Mouse (Mus musculus): ENCODE results near the gene Dkc1. TPM values are rescaled to one million over a fixed set of nuclear protein-coding genes. Genes with fewer than 3 reads are reported as not detected.

Dkc1 gene
- total RNA-seq (2014; rRNA removed) (22.4 and 24.0 TPM in 2 replicates), polyA plus RNA-seq (2012; rRNA removed) (6.2 and 9.4 TPM in 2 replicates)

DNA sequence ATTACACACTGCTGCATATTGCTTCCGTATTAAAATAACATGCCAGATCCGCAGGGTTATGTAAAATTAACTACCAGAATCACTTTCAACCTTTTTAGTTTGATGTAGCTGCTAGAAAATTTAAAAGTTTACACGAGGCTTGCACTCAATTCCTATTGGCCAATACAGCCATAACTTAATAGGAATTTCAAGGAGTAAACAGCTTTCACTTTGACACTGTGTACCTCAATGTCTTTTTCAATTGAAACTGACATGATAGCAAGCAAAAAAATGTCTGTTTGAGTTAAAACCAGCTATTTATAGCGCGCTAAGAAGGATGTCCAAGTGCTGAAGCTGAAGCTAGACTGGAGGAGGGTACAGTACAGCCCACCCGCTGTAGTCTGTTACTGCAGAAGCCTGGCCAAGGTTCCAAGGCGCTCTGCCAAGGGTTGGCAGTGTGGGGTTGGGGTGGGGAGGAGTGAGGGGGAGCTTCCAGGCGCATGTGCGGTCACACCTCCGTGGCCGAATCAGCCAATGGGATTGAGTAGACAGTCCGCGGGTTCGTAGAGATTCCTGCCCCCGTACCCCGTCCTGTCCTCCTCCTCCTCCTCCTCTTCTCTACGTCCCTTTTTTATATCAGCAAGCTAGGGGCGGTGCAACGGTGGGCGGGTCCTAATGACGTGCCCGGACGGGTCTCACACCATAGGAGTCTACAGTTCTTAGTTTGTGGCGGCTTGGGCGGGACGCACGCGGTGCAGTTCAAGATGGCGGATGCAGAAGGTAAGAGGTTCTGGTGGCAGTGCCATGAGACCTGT, at the start of gene Dkc1:
TSS of gene Dkc1 (plus strand) at position 486 of the 794 bp plus-strand sequence.
- TF ChIP-seq POLR2A (IDR thresholded peaks at IDR 0.05; ENCODE audit: extremely low read depth, insufficient read depth, low read length) (peak; percentile 30; the same call in 1 of the 2 replicates), CTCF (IDR thresholded peaks at IDR 0.05; ENCODE audit: low read depth, low read length) (no peak)
- peak; percentile 91 for DNase-seq (ENCODE audit: extremely low read depth, low read depth, low spot score)

DNA sequence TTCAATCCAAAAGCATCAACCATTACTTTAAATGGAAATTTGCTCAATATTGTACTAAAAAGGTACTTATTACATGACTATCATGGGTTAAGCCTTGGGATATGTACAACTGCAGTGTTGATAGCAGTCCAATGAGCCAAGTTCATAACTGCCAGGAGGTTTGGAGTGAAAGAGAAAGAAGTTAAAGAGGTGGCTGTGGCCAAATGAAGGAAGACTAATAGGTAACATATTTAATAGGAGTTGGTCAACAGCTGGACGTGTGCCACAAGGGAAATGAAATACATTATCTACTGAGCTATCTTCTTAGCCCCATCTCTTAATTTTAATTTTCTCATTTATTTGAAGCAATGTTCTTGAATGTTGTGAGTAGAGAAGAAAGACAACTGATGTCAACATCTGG, 49.7 kb upstream of the Dkc1 start:
- Histone ChIP-seq H3K4me1 (ENCODE audit: control insufficient read depth, insufficient read depth, low read length) (peaks cover 2% of the 10 kb centered on the region; the same call in 1 of the 2 replicates), H3K4me3 (ENCODE audit: insufficient read depth, low read depth, low read length) (no peak overlapping the region), H3K79me2 (ENCODE audit: control insufficient read depth, insufficient read depth, low read length) (no peaks in the 10 kb centered on the region), H3K27me3 (ENCODE audit: control insufficient read depth, insufficient read depth, low read length) (no peaks in the 10 kb centered on the region), H3K9ac (ENCODE audit: low read depth, low read length) (no peak overlapping the region), H3K36me3 (ENCODE audit: control insufficient read depth, insufficient read depth, low read length) (no peaks in the 10 kb centered on the region), H3K27ac (replicated peaks; ENCODE audit: insufficient read depth, low read depth, low read length) (no peak overlapping the region)
- DNase-seq (ENCODE audit: extremely low read depth, low read depth, low spot score) = peak; percentile 68
- 16% methylated on average over 1 of the region's 1 CpGs for WGBS
- TF ChIP-seq CTCF (IDR thresholded peaks at IDR 0.05; ENCODE audit: low read depth, low read length) = no peak
- no peak for TF ChIP-seq POLR2A (IDR thresholded peaks at IDR 0.05; ENCODE audit: extremely low read depth, insufficient read depth, low read length)

More for the DNA sequence above, at the start of gene Dkc1:
- H3K4me3 ChIP-seq (ENCODE audit: insufficient read depth, low read depth, low read length) = peak within 1 kb of the TSS; percentile 81
- 4% methylated on average over 29 of the region's 29 CpGs for WGBS
- no peaks in the 10 kb centered on the region; the same call in 1 of the 2 replicates for H3K4me1 ChIP-seq (ENCODE audit: control insufficient read depth, insufficient read depth, low read length)
- no peaks in the 10 kb centered on the region for H3K79me2 ChIP-seq (ENCODE audit: control insufficient read depth, insufficient read depth, low read length)
- H3K27ac ChIP-seq (replicated peaks; ENCODE audit: insufficient read depth, low read depth, low read length) = peak within 1 kb of the TSS; percentile 76
- H3K36me3 ChIP-seq (ENCODE audit: control insufficient read depth, insufficient read depth, low read length) = peaks cover 3% of the 10 kb centered on the region
- peak within 1 kb of the TSS; percentile 76 for H3K9ac ChIP-seq (ENCODE audit: low read depth, low read length)
- H3K27me3 ChIP-seq (ENCODE audit: control insufficient read depth, insufficient read depth, low read length) = no peaks in the 10 kb centered on the region

GRCm38 (mm10) chrX:75046921-75047635, 48.6 kb upstream of the Dkc1 start:
- 7% methylated on average over 3 of the region's 3 CpGs for WGBS
- H3K36me3 ChIP-seq (ENCODE audit: control insufficient read depth, insufficient read depth, low read length) = no peaks in the 10 kb centered on the region
- no peak overlapping the region for H3K27ac ChIP-seq (replicated peaks; ENCODE audit: insufficient read depth, low read depth, low read length)
- no peaks in the 10 kb centered on the region for H3K79me2 ChIP-seq (ENCODE audit: control insufficient read depth, insufficient read depth, low read length)
- DNase-seq (ENCODE audit: extremely low read depth, low read depth, low spot score) = peak; percentile 71
- no peak overlapping the region for H3K9ac ChIP-seq (ENCODE audit: low read depth, low read length)
- 0 out of 2 replicates have a peak overlapping the region, but pooled peaks have one; percentile 20 for H3K4me3 ChIP-seq (ENCODE audit: insufficient read depth, low read depth, low read length)
- peaks cover 2% of the 10 kb centered on the region; the same call in 1 of the 2 replicates for H3K4me1 ChIP-seq (ENCODE audit: control insufficient read depth, insufficient read depth, low read length)
- H3K27me3 ChIP-seq (ENCODE audit: control insufficient read depth, insufficient read depth, low read length) = no peaks in the 10 kb centered on the region
- no peak for TF ChIP-seq CTCF (IDR thresholded peaks at IDR 0.05; ENCODE audit: low read depth, low read length)
- TF ChIP-seq POLR2A (IDR thresholded peaks at IDR 0.05; ENCODE audit: extremely low read depth, insufficient read depth, low read length) = no peak

DNA sequence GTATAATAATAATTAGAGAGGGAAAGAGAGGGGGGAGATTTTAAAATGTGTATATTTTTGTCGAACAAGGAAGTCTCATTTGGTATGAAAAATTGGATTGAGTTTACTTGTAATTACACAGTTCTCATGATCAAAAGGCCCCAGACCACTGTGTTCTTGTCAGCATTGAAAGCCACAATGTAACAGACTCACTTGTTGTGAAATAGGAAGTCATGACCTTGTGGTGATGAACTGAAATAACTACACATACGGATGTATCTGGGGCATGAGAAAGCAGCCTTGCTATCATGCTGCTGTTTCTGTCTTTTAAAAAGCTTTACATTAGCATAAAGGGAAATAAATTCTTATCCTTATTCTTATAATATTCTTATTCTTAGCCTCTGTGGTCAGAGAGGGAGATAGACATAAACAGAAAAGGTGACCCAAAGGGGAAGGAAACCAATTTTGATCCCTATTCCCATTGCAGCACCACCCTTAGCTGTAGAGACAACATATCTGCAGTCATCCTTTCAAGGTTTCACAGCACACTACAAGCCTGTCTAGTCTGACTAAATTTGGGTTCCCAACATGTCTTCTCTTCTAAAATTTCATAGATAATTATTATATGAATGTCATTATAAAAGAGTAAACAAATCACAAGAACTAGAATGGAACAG, 39.4 kb upstream of the Dkc1 start:
- TF ChIP-seq POLR2A (IDR thresholded peaks at IDR 0.05; ENCODE audit: extremely low read depth, insufficient read depth, low read length) (no peak), CTCF (IDR thresholded peaks at IDR 0.05; ENCODE audit: low read depth, low read length) (no peak)
- H3K27me3 ChIP-seq (ENCODE audit: control insufficient read depth, insufficient read depth, low read length) = no peaks in the 10 kb centered on the region
- no peaks in the 10 kb centered on the region for H3K36me3 ChIP-seq (ENCODE audit: control insufficient read depth, insufficient read depth, low read length)
- no peak overlapping the region for H3K4me3 ChIP-seq (ENCODE audit: insufficient read depth, low read depth, low read length)
- DNase-seq (ENCODE audit: extremely low read depth, low read depth, low spot score) = peak; percentile 7
- H3K79me2 ChIP-seq (ENCODE audit: control insufficient read depth, insufficient read depth, low read length) = no peaks in the 10 kb centered on the region
- no peak overlapping the region for H3K9ac ChIP-seq (ENCODE audit: low read depth, low read length)
- 74% methylated on average over 2 of the region's 2 CpGs for WGBS
- no peaks in the 10 kb centered on the region for H3K4me1 ChIP-seq (ENCODE audit: control insufficient read depth, insufficient read depth, low read length)
- no peak overlapping the region for H3K27ac ChIP-seq (replicated peaks; ENCODE audit: insufficient read depth, low read depth, low read length)

- no peaks in the 10 kb centered on the region for H3K36me3 ChIP-seq (ENCODE audit: control insufficient read depth, insufficient read depth, low read length)
- TF ChIP-seq CTCF (IDR thresholded peaks at IDR 0.05; ENCODE audit: low read depth, low read length) (no peak; the same call in 1 of the 2 replicates), POLR2A (IDR thresholded peaks at IDR 0.05; ENCODE audit: extremely low read depth, insufficient read depth, low read length) (no peak)
- no peaks in the 10 kb centered on the region for H3K79me2 ChIP-seq (ENCODE audit: control insufficient read depth, insufficient read depth, low read length)
- H3K27ac ChIP-seq (replicated peaks; ENCODE audit: insufficient read depth, low read depth, low read length) = no peak overlapping the region
- DNase-seq (ENCODE audit: extremely low read depth, low read depth, low spot score) = no peak
- H3K27me3 ChIP-seq (ENCODE audit: control insufficient read depth, insufficient read depth, low read length) = no peaks in the 10 kb centered on the region
- WGBS = 73% methylated on average over 2 of the region's 2 CpGs
- no peak overlapping the region for H3K9ac ChIP-seq (ENCODE audit: low read depth, low read length)
- H3K4me1 ChIP-seq (ENCODE audit: control insufficient read depth, insufficient read depth, low read length) = no peaks in the 10 kb centered on the region
- no peak overlapping the region for H3K4me3 ChIP-seq (ENCODE audit: insufficient read depth, low read depth, low read length)
Measured at GRCm38 (mm10) chrX:75082351-75082750, 13.3 kb upstream of the Dkc1 start.
